Mouse (Mus musculus) urinary bladder, adult 2 months (tissue): ENCODE results near the gene Acyp1. TPM values are rescaled to one million over a fixed set of nuclear protein-coding genes. Genes with fewer than 3 reads are reported as not detected.
"Not testable (repeated sequence)": the region's sequence is repeated elsewhere in the genome, so short reads cannot be mapped to it uniquely, and the experiment has no call there.

ENCODE experiments used
- DNase-seq: peaks from one replicate; pipeline ENCODE4 v3.0.0; 2022; ENCODE audit warnings: low spot score
- polyA plus RNA-seq: library from polyadenylated mRNA; depleted of rRNA; stranded (reverse); fragments of >200 nt; gene quantifications from 2 replicates; pipeline ENCODE4 v1.2.3, GENCODE M21; 2012

Acyp1 gene
- polyA plus RNA-seq, 1 experiment: 47.4 TPM

DNA sequence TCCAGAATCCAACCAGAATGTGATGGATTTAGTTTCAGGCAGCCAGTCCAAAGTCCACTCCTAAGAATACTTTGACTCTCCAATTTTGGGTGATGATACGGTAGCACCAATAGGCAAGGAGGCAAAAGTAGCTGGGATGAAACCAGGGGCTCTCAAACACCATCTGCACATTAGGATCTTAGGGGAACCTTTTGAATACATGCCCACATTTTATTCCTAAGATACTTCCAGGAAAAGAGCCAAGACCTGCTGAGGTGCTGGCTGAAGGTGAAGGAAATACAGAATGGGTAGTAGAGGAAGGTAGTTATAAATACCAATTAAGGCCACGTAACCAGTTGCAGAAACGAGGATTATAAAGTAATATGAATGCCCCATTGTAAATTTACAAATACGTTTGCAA lies 6.5 kb downstream of the Acyp1 start:
- DNase-seq: not testable (repeated sequence)

DNA sequence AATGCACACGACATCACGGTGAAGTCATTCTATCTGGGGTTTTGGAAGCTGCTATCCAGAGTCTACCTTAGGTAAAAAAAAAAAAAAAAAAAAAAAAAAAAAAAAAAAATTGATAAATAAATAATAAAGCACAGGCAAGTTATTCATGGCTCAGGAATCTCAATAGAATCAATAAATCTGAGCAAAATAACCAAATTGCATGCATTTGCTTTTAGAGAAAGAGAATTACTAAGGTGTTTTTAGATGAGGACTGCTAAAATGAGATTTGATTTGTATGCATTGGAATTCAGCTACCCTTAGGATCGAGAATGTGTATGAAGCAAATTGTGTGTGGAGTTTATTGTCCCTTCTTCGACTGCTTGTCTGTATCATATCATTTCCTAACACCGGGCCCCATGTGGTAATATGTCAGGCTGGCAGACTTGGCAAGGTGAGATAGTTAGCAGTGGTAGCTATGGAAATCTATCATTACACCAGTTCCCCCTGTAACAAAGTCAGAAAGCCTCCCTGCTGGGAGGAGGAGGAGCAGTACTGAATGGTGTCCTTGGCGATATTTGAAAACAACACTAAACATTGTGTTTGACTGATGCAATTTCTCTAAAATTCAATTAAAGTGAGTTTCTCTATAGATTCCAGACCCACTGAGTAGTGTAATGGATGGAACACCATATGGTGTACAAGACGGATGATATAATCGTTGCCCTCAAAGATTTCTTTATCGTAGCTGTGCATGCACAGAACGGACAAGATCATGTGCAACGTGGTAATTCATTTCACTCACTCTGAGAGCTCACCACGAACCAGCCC lies 7.2 kb downstream of the Acyp1 start:
- DNase-seq: no peak

DNA sequence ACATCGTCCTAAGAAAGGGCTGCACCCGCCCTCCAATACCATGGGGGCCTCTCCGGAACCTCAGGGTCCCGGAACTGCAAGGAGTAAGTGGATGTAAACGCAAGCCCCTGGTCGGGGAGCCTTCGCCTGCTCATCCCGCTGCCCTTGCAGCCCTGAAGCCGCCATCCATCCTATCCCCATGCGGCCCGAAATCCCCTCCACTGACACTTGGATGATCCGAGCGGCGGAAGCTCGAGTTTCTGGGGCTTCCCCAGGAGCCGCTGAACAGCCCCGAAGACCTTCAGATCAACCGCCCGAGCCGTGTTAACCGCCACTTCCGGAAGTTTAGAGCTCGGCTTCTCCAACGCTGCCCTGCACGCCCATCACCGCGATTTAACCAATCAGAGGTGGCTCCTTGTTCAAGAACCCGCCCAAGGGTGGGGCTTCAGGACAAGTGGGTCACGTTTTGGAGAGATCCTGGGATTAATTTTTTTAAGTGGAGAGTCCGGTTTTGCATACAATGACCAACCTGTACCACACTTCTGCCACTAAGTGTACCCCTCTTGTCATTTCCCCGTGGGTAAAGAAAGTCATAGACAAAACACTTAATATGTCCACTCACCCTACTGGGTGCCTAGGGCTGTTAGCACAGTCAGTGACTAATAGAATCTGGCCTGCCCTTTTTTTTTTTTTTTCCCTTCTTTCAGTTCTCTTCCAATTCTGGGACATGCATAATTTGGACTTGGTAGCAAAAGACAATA lies 8.0 kb downstream of the Acyp1 start:
- DNase-seq: peak; percentile 82

DNA sequence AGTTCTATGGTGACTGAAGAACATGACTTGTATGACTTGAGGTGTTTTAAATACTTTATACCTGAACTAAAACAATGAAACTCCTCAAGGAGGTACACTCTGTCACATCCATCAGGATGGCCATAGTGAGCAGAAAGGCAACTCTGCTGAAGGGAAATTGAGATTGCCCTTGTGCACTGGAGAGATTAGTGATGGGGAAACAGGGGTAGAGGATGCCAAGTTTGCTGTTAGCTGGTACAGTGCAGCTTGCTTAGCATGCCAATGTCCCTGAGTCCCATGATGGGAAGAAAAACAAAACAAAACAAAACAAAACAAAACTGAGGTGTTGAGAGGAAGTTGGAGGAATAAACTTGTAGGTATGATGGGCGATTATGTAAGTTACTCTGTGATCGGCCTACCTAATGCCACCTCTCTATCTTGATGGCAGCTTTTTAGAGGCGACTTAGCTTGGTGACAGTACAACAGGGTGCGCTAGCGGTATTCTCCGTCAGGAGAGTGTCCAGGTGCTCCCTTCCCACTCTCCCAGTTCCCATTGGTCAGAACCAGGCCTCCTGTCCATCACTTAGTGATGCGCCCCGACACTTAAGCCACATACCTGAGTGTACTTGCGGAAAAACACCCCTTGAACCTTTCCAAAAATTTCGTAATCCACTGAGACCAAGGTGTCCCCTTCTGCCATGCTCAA lies 8.7 kb downstream of the Acyp1 start:
- no peak for DNase-seq

DNA sequence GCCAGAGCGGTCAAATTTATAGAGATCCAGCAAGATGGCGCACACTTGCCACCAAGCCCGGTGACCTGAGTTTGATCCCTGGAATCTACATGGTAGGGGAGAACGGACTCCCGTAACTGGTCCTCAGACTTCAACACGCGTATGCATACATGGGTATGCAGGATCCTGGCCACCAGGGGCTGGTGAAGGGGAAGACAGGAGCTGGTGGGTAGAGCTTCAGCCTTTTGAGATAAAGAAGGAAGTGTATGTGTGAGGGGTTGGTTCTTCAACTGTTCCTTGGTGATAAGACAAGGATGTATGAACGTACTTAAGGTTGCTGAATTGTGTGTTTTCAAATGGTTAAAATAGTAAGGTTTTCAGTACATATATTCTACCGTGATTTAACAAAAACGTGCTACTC lies 9.3 kb downstream of the Acyp1 start:
- DNase-seq: no peak

DNA sequence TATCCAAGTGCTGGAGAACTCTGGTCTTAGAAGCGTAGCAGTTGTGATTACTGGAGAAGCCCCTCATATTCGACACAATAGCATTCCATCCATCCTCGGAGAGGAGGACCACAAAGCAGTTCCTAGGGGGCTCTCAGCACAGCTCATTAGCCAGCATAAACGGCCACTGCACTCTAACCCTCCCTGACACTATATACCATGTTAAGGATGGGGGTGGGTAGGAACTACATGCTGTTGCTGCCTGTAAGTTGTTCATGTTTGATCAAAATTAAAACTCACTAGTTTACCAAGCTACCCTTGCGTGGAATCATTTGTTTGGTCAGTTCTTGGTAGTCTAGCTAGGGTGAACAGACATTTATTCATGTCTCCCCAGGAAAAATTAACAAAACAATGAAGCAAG lies 12.0 kb downstream of the Acyp1 start:
- no peak for DNase-seq

DNA sequence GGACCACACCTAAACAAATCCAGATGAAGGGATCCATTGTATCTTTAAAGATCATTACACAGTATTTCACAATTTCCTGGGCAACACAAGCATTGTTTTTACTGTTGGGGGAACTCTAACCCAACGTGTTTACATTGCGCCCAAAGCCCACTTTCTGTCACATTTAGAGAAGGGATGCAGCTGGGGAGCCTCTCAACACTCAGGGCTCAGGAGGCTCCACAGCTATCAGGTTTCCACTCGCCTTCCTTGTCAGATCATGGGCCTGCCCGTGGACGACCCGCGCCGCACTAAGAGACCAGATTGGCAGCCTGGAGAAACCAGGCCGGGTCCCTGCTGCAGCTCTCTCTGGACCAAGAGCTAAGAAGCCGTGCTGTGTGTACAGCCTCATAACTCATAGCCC lies 14.7 kb downstream of the Acyp1 start:
- DNase-seq: no peak

DNA sequence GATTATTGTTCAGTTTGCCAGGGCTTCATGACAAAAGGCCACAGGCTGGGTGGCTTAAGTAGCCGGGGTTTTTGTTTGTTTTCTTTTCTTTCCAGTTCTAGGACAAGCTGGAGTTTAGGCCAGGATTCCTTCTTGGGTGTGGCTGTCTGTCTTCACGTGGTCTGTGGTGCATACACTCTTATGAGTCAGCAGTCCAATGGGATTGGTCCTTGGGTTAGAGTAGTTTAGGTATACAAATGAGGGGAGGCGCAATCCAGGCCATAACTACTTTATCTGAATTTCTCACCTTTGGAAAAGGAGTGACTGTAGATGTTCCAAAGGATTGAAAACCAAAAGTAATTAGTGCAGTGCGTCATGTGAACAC lies 16.4 kb downstream of the Acyp1 start:
- no peak for DNase-seq

DNA sequence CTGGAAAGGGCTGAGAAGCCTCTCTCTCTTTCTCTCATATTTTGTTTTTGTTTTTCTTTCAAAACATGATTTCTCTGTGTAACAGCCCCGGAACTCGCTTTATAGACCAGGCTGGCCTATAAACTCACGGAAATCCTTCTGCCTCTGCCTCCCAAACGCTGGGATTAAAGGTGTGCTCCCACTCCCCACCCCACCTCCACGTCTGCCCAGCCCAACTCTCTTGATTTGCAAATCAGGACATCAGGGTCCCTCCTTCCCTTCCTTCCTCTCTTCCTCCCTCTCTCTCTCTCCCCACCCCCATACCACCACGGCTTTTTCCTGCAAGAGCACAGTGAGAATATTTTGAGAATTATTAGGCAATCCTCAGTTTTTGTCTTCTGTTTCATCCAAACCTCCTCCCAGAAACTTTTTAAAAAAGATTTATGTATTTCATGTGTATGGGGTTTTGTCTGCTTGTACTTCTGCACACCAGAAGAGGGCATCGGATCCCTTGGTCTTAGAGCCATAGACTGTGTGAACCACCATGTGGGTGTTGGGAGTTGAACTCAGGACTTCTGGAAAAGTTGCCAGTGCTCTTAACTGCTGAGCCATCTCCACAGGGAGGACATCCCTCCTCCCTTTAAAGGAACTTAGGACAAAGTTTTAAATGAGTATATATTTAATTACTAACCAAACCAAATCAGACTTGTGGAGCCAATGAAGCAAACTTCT lies 17.0 kb downstream of the Acyp1 start:
- no peak for DNase-seq

DNA sequence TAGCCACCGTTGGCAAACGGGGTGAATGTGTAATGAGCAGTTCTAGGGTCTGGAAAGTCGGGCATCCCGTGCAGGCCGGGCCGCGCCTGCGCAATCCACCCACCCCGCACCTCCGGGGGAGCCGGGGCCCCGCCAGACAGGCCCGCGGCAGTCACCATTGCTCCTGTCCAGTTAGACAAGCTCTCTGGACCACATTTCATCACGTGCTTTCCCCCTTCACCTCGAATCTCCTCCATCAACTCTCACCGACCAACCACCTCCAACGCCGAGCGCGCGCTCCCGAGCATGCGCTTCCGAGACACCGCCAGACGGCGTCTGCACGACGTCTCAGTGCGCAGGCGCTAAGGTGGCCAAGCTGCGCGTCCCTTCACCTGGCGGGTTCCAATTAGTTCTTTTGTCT lies 17.9 kb downstream of the Acyp1 start, which contains the start of gene Mlh3:
Gene Mlh3, minus strand, starts transcription at position 281 of the 400 bp plus-strand sequence.
- peak; percentile 69 for DNase-seq

DNA sequence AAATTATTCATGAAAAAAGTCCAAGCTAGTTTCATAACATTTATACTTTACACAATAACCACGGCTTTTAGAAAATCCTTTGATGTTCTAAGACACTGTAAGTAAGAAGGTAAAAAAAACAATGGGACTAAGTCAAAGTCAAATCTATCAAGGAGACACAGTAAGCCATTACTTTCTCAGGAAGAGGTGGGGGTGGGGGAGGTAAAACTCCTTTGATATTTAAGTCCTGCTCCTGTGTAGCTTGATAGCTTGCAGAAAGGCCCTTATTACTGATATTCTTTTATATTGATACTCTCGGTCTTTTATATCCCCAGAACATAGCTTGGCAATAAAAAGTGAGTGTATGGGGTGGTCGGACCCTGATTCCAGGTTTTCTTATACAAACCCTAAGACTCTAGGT lies 18.4 kb downstream of the Acyp1 start:
- DNase-seq: no peak

DNA sequence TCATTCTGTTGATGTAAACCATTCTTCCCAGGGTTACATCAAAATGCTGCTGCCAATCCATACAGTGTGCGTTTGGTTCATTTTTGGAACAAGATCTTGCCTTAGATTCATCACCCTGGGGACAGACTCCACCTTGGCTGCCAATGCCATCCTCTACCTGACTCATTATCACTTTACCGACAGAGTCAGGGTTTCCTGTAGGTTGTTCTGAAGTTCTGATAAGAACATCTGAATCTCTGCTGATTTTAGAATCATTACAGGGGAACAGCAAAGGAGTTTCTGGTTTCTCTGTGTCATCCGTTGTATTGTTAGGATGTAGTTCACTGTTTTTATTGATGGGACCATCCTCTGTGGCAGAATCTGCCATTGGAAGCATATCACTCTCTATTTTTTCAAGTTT lies 22.0 kb downstream of the Acyp1 start:
- no peak for DNase-seq

DNA sequence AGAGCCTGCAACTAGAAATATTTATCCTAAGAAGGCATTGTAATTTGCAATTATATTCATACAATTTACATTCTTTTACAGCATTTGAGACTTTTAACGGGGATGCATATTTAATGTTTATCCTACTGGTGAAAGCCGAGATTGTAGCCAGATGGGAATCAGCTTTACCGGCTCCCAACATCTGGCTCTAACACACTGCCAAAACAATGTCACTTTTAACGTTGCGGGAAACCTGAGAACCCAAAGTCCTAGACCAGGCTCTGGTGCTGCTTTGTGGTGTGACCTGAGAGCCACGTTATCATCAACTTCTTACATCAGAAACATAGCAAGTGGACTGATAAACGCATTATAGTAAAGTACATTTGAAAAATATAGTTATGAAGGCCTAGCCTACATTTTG lies 23.3 kb downstream of the Acyp1 start:
- no peak for DNase-seq

DNA sequence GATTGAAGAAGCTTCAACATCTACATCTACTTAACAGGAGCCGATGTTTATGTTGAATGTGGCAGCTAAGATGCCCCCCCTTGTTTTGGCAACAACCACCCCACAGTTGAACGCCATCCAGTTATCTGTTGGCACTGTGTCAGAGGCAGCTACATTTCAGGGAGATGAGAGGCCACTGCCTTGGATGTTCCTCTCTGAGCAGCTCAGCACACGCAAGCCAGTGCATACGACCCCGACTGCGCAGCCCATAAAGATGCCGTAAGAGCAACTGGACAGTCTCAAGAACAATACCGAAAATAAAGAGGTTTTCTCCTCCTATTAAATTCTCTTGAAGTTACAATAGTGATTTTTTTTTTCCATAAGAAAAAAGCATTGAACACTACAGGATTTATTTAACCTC lies 23.7 kb downstream of the Acyp1 start:
- no peak for DNase-seq

DNA sequence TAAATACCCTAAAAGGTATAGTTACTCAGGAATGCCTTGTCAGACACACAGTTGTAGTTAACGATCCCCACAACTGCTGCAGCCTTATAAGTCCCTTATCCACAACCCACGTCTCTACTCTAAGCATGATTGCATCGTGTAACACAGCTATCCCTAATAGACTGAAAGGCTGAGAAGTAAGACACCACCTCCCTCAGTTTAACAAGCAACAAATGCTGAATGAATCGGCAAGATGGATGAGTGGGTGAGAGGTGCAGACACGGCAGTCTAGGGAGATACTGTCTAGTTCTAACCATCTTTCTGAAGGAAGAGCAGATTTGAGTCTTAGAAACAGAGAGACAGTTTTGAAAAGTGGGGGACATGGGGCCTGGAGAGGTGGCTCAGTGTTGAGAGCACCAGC lies 25.0 kb downstream of the Acyp1 start:
- DNase-seq: no peak

DNA sequence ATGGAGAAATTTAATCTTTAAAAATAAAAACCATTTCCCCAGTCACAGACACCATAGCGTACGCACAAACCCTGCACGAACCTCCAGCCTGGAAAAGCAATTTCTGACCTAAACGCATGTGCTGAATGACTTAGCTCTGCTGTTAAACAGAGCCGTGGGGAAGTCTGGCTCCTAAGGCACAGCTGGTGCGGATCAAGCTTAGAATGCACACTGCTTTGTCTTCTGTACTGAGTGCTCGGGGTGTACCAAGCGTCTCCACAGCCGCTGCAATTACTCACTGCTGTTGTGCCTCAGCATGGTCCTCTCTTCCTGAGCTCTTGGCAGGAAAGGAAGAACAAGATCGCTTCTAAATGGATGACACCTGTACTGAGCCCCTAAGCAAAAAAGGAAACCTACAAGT lies 25.7 kb downstream of the Acyp1 start:
- DNase-seq: no peak

DNA sequence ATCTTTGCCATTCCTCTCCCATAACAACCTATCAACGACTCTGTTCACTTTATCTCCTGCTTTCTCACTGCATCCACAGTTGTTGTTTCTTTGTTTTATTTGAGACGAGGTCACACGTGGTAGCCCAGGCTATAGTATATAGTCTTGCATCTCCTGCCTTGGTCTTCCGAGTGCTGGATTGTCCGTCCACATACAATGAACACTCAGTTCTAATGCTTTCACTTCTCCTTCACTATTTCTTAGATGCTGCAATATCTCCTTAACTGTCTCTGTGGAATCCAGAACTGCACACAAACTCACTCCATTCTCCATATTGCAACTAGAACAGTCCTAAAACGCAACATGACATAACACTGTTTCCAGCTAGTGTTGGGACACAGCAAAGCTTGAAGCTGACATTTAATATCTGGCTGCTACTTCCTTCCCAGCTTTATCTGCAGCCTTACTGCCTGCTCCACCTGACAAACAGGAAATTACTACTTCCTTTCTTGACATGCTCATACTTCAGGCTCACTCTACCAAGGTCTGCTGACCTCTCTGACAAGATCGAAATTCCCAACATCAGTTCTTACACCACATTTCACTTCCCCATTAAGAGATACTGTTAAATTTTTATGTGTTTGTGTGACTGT lies 31.1 kb downstream of the Acyp1 start:
- no peak for DNase-seq

DNA sequence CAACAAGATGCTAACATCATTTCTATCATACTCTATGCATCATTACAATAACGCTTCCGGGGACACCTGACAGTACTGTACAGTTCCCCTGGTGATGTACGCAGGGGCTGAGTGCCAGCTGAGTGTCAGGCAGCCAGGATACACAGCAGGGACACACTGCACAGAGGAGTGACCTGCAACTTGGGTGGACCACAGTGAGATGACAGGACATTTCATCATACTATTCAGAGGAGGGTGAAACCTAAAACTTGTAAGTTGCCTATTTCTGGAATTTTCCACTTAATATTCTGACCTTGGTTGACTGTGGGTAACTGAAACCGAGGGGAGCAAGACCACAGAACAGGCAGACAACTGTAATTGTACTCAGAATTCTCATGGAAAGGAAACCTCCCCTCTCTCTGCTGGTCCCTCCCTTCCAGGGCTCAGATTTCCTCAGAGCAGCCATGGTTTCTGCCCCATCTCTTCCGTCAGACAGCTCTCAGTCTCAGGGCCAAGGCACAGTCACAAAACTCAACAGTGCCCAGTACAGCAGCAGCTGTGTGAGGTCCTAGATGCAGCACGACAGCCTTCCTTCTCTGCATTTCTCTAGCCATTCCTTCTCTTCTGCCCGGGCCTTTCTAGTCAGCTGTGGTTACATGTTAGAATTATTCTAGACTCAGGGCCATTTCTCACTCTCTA lies 32.0 kb downstream of the Acyp1 start:
- no peak for DNase-seq

DNA sequence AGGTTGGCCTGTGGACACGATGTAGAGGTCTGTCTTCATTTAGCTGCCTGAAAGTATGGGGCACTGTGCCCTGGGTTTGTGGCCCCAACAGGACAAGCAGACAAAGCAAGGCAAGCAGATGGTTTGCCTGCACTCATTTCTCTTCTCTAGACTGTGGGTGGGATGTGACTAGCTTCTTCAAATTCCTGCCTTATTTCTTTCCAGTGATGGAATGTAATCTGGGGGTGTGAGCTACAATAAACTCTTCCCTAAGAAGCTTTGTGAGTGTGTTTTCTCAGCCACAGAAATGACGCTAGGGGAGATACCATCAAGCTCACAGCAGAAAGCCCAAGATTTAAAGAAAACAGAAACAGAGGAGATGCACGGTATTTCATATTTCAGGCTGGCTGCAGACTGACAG lies 36.2 kb downstream of the Acyp1 start:
- DNase-seq: no peak

DNA sequence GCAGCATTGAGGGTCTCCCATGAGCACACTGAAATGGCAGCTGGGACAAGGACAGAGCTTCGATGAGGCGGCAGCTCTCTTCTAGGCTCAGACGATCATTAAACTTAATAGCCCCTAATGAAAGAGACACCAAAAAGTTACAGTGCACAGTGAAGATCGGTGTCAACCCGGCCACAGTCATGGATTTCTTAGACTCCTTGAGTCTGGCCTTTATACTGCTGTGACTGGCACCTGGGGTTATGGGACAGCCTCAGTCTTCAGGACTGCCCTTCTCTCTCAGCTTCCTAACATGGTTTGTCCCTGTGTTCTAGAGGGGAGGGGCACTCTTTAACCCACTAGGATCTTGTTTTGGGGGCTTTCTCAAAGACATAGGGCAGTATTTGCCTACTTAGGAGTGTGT lies 50.7 kb downstream of the Acyp1 start:
- DNase-seq: no peak
